Mouse (Mus musculus) embryonic fibroblast, embryonic 13.5 days (primary cell): ENCODE measurements around the gene Prss43. TPM values are rescaled to one million over a fixed set of nuclear protein-coding genes. Genes with fewer than 3 reads are reported as not detected.

Source experiments
- H3K27ac ChIP-seq: 2 replicates; pipeline ENCODE4 v1.5.1; 2012; ENCODE audit warnings: low read length, control low read depth, inconsistent platforms; ENCODE audit not compliant: insufficient read depth
- H3K4me1 ChIP-seq: 2 replicates; pipeline ENCODE4 v1.6.1; 2011; ENCODE audit warnings: low read length; ENCODE audit not compliant: control insufficient read depth, insufficient read depth
- H3K4me3 ChIP-seq: 2 replicates; pipeline ENCODE4 v1.5.1; 2011; ENCODE audit warnings: mild to moderate bottlenecking, control low read depth, low read length; ENCODE audit not compliant: insufficient read depth
- CTCF ChIP-seq: IDR thresholded peaks from 2 replicates; pipeline ENCODE4 v1.5.1; 2011; ENCODE audit warnings: mild to moderate bottlenecking, control low read depth, low read length, moderate library complexity, borderline replicate concordance; ENCODE audit not compliant: insufficient read depth
- POLR2A ChIP-seq: IDR thresholded peaks from 2 replicates; pipeline ENCODE4 v1.6.1; 2011; ENCODE audit warnings: low read depth, mild to moderate bottlenecking, control low read depth, low read length, moderate library complexity
- polyA plus RNA-seq: library from polyadenylated mRNA; stranded (reverse); fragments of >200 nt; gene quantifications from 2 replicates; pipeline ENCODE4 v1.2.4, GENCODE M21; 2011; ENCODE audit warnings: low read depth; ENCODE audit not compliant: missing spikeins, insufficient read length

The Prss43 gene
- polyA plus RNA-seq, 1 experiment: not detected

GRCm38 (mm10) chr9:110834961-110835360 is 8.5 kb downstream of the Prss43 start:
- TF ChIP-seq CTCF: no peak
- TF ChIP-seq POLR2A: no peak
- Histone ChIP-seq H3K27ac (no peak overlapping the region), H3K4me3 (no peak overlapping the region), H3K4me1 (no peaks in the 10 kb centered on the region)

- H3K4me3 ChIP-seq: no peak overlapping the region
- TF ChIP-seq CTCF (no peak), POLR2A (no peak)
These were observed 9.6 kb downstream of the Prss43 start for GRCm38 (mm10) chr9:110836112-110836511.

GRCm38 (mm10) chr9:110840905-110841304 is 14.4 kb downstream of the Prss43 start:
- H3K4me3 ChIP-seq: no peak overlapping the region
- no peaks in the 10 kb centered on the region for H3K4me1 ChIP-seq
- TF ChIP-seq POLR2A: no peak
- TF ChIP-seq CTCF: no peak
- H3K27ac ChIP-seq: no peak overlapping the region

More at GRCm38 (mm10) chr9:110836112-110836511, 9.6 kb downstream of the Prss43 start:
- Histone ChIP-seq H3K27ac (no peak overlapping the region), H3K4me1 (no peaks in the 10 kb centered on the region)

- Histone ChIP-seq H3K4me1 (no peaks in the 10 kb centered on the region), H3K27ac (no peak overlapping the region), H3K4me3 (no peak overlapping the region)
- TF ChIP-seq POLR2A: no peak
These were observed 14.9 kb downstream of the Prss43 start for GRCm38 (mm10) chr9:110841438-110841837.

- H3K4me3 ChIP-seq: no peak within 1 kb of the TSS
- TF ChIP-seq CTCF (no peak), POLR2A (no peak)
- no peaks in the 10 kb centered on the region for H3K4me1 ChIP-seq
- H3K27ac ChIP-seq: no peak within 1 kb of the TSS
These were observed 17.7 kb downstream of the Prss43 start, which contains the start of gene Prss46 for GRCm38 (mm10) chr9:110844206-110844605. Gene Prss46, plus strand, starts transcription at chr9:110844506.

- Histone ChIP-seq H3K4me1 (peaks cover 7% of the 10 kb centered on the region), H3K4me3 (no peak overlapping the region), H3K27ac (peak overlapping the region; percentile 3; the same call in 1 of the 2 replicates)
- no peak for TF ChIP-seq POLR2A
- TF ChIP-seq CTCF: no peak
These were observed 22.7 kb downstream of the Prss43 start for GRCm38 (mm10) chr9:110849162-110849561.

GRCm38 (mm10) chr9:110855903-110856302 is 29.4 kb downstream of the Prss43 start:
- Histone ChIP-seq H3K4me3 (no peak overlapping the region), H3K4me1 (no peaks in the 10 kb centered on the region), H3K27ac (no peak overlapping the region)
- TF ChIP-seq POLR2A: no peak
- no peak for TF ChIP-seq CTCF

- TF ChIP-seq CTCF: no peak
- TF ChIP-seq POLR2A: no peak
- Histone ChIP-seq H3K27ac (no peak overlapping the region), H3K4me3 (no peak overlapping the region), H3K4me1 (no peaks in the 10 kb centered on the region)
These were observed 30.4 kb downstream of the Prss43 start for GRCm38 (mm10) chr9:110856920-110857319.

- Histone ChIP-seq H3K4me3 (no peak within 1 kb of the TSS), H3K4me1 (no peaks in the 10 kb centered on the region), H3K27ac (no peak within 1 kb of the TSS)
- TF ChIP-seq POLR2A: no peak
- TF ChIP-seq CTCF: 0 out of 2 replicates have a peak, but pooled peaks have one; percentile 2
These were observed 31.4 kb downstream of the Prss43 start, which contains the start of gene Prss50 for GRCm38 (mm10) chr9:110857781-110858472. Gene Prss50, plus strand, starts transcription at chr9:110857967.

- Histone ChIP-seq H3K4me1 (no peaks in the 10 kb centered on the region), H3K27ac (no peak overlapping the region), H3K4me3 (no peak overlapping the region)
- TF ChIP-seq CTCF: no peak
- no peak for TF ChIP-seq POLR2A
These were observed 32.0 kb downstream of the Prss43 start for GRCm38 (mm10) chr9:110858523-110858922.
